Mouse (Mus musculus): ENCODE data around the gene Cdc42se2. TPM values are rescaled to one million over a fixed set of nuclear protein-coding genes. Genes with fewer than 3 reads are reported as not detected.
A peak's percentile ranks its signal among the peaks of the same experiment; 100 is the strongest.

Gene Cdc42se2
- 56.3 and 62.5 TPM in 2 replicates for polyA plus RNA-seq (2015; fragmentation: Nextera tagmentation; extraction: Ambion mirVana)

GRCm38 (mm10) chr11:54787488-54788474 is at the start of gene Cdc42se2:
Gene Cdc42se2, minus strand, starts transcription at chr11:54787675.
- Histone ChIP-seq H3K4me2 (replicated peaks; ENCODE audit: low read depth, low read length) (peak within 1 kb of the TSS; percentile 77), H3K36me3 (ENCODE audit: insufficient read depth, low read length) (no peaks in the 10 kb centered on the region), H3K27me3 (replicated peaks; ENCODE audit: insufficient read depth, low read length) (no peaks in the 10 kb centered on the region), H3K9ac (replicated peaks; ENCODE audit: low read depth) (peak within 1 kb of the TSS; percentile 88), H3K4me3 (ENCODE audit: low read depth, low read length) (peak within 1 kb of the TSS; percentile 91), H3K4me1 (ENCODE audit: insufficient read depth, low read depth, low read length) (peaks cover 6% of the 10 kb centered on the region; the same call in 1 of the 2 replicates), H3K27ac (ENCODE audit: low read length) (peak within 1 kb of the TSS; percentile 94), H3K9me3 (ENCODE audit: low read length) (no peaks in the 10 kb centered on the region)
- WGBS: 5% methylated on average over 43 of the region's 56 CpGs
- TF ChIP-seq CTCF (IDR thresholded peaks at IDR 0.05) (peak; percentile 38; the same call in 1 of the 2 replicates), EP300 (IDR thresholded peaks at IDR 0.05) (no peak)
- DNase-seq (ENCODE audit: low spot score) (peak; percentile 97), ATAC-seq (peak; percentile 99)

DNA sequence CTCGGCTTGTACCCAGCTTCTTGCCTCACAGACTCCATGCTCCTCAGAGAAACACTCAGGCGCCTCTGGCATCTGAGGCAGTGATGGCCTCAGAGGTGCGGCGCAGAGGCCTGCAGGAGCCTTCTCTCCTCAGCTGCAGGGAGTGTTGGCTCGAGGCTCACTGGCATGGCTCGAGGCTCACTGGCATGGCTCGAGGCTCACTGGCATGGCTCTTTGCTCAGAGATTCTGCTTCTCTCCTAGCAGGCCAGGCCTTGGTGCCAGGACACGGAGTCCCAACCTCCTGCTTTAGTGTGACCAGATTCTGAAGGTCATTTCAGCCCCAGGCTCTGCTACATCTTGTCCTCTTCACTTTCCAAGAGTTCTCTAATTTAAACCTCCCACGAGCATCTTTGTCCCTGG is 48.6 kb upstream of the Cdc42se2 start:
- no peaks in the 10 kb centered on the region for H3K36me3 ChIP-seq (ENCODE audit: insufficient read depth, low read length)
- H3K9me3 ChIP-seq (ENCODE audit: low read length): no peaks in the 10 kb centered on the region
- no peak for TF ChIP-seq CTCF (IDR thresholded peaks at IDR 0.05)
- TF ChIP-seq EP300 (IDR thresholded peaks at IDR 0.05): no peak
- ATAC-seq (no peak), DNase-seq (ENCODE audit: low spot score) (no peak)
- WGBS: 68% methylated on average over 9 of the region's 9 CpGs
- no peak overlapping the region for H3K4me2 ChIP-seq (replicated peaks; ENCODE audit: low read depth, low read length)
- no peaks in the 10 kb centered on the region for H3K4me1 ChIP-seq (ENCODE audit: insufficient read depth, low read depth, low read length)
- no peak overlapping the region for H3K27ac ChIP-seq (ENCODE audit: low read length)
- H3K9ac ChIP-seq (replicated peaks; ENCODE audit: low read depth): no peak overlapping the region
- no peaks in the 10 kb centered on the region for H3K27me3 ChIP-seq (replicated peaks; ENCODE audit: insufficient read depth, low read length)
- H3K4me3 ChIP-seq (ENCODE audit: low read depth, low read length): no peak overlapping the region

GRCm38 (mm10) chr11:54834596-54834995 is 47.1 kb upstream of the Cdc42se2 start:
- ATAC-seq (no peak), DNase-seq (ENCODE audit: low spot score) (no peak)
- no peaks in the 10 kb centered on the region for H3K27me3 ChIP-seq (replicated peaks; ENCODE audit: insufficient read depth, low read length)
- TF ChIP-seq CTCF (IDR thresholded peaks at IDR 0.05) (peak; percentile 48), EP300 (IDR thresholded peaks at IDR 0.05) (no peak)
- no peak overlapping the region for H3K27ac ChIP-seq (ENCODE audit: low read length)
- 62% methylated on average over 2 of the region's 2 CpGs for WGBS
- no peak overlapping the region for H3K4me2 ChIP-seq (replicated peaks; ENCODE audit: low read depth, low read length)
- no peak overlapping the region for H3K4me3 ChIP-seq (ENCODE audit: low read depth, low read length)
- no peaks in the 10 kb centered on the region for H3K4me1 ChIP-seq (ENCODE audit: insufficient read depth, low read depth, low read length)
- no peak overlapping the region for H3K9ac ChIP-seq (replicated peaks; ENCODE audit: low read depth)
- H3K36me3 ChIP-seq (ENCODE audit: insufficient read depth, low read length): no peaks in the 10 kb centered on the region
- no peaks in the 10 kb centered on the region for H3K9me3 ChIP-seq (ENCODE audit: low read length)

DNA sequence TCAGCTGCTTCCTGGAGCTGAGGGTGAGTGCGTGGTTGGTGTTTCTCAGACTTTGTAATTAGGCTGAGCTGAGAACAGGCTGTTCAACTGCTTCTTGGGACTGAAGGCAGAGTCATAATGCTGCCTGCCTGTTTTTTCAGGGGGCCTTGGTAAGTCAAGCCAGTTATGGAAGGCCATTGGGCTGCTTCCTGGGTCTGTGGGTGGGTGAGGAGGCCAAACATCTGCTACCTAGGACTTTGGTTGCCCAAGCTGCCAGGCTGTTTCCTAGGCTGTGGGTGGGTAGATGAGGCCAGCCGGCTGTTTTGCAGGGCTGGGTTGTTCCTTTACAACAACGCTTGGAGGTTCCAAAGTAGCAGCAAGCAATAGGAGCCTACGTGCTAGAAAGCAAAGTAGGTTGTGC is 46.4 kb upstream of the Cdc42se2 start:
- no peak overlapping the region for H3K9ac ChIP-seq (replicated peaks; ENCODE audit: low read depth)
- TF ChIP-seq EP300 (IDR thresholded peaks at IDR 0.05) (no peak), CTCF (IDR thresholded peaks at IDR 0.05) (no peak)
- no peak overlapping the region for H3K4me2 ChIP-seq (replicated peaks; ENCODE audit: low read depth, low read length)
- ATAC-seq (no peak), DNase-seq (ENCODE audit: low spot score) (no peak)
- no peaks in the 10 kb centered on the region for H3K27me3 ChIP-seq (replicated peaks; ENCODE audit: insufficient read depth, low read length)
- WGBS: 84% methylated on average over 4 of the region's 4 CpGs
- H3K27ac ChIP-seq (ENCODE audit: low read length): no peak overlapping the region
- no peaks in the 10 kb centered on the region for H3K4me1 ChIP-seq (ENCODE audit: insufficient read depth, low read depth, low read length)
- no peaks in the 10 kb centered on the region for H3K36me3 ChIP-seq (ENCODE audit: insufficient read depth, low read length)
- H3K4me3 ChIP-seq (ENCODE audit: low read depth, low read length): no peak overlapping the region
- no peaks in the 10 kb centered on the region for H3K9me3 ChIP-seq (ENCODE audit: low read length)

- WGBS: 91% methylated on average over 8 of the region's 8 CpGs
- Histone ChIP-seq H3K9me3 (ENCODE audit: low read length) (no peaks in the 10 kb centered on the region), H3K4me1 (ENCODE audit: insufficient read depth, low read depth, low read length) (no peaks in the 10 kb centered on the region), H3K4me2 (replicated peaks; ENCODE audit: low read depth, low read length) (no peak overlapping the region), H3K9ac (replicated peaks; ENCODE audit: low read depth) (no peak overlapping the region), H3K36me3 (ENCODE audit: insufficient read depth, low read length) (no peaks in the 10 kb centered on the region), H3K4me3 (ENCODE audit: low read depth, low read length) (no peak overlapping the region), H3K27ac (ENCODE audit: low read length) (no peak overlapping the region), H3K27me3 (replicated peaks; ENCODE audit: insufficient read depth, low read length) (no peaks in the 10 kb centered on the region)
- DNase-seq (ENCODE audit: low spot score): no peak
- no peak for ATAC-seq
- TF ChIP-seq CTCF (IDR thresholded peaks at IDR 0.05) (no peak), EP300 (IDR thresholded peaks at IDR 0.05) (no peak)
Observed at GRCm38 (mm10) chr11:54826819-54827218, 39.3 kb upstream of the Cdc42se2 start.

DNA sequence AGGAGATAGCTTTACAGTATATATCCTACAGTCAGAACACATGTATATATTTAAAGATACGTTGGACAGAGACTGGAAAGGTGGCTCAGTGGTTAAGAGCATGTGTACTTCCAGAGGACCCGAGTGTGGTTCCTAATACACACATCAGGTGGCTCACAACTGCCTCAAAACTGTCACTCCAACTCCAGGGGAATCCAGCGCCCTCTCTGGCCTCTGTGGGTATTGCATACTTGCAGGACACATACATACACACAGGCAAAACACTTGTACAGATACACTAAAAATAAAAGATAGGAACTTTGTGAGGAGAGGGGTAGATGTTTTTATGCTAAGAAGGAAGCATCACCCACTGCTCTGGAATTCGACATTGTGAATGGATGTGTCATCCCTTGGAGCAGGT is 38.3 kb upstream of the Cdc42se2 start:
- Histone ChIP-seq H3K36me3 (ENCODE audit: insufficient read depth, low read length) (no peaks in the 10 kb centered on the region), H3K27me3 (replicated peaks; ENCODE audit: insufficient read depth, low read length) (no peaks in the 10 kb centered on the region), H3K9me3 (ENCODE audit: low read length) (no peaks in the 10 kb centered on the region), H3K27ac (ENCODE audit: low read length) (no peak overlapping the region), H3K4me2 (replicated peaks; ENCODE audit: low read depth, low read length) (no peak overlapping the region), H3K9ac (replicated peaks; ENCODE audit: low read depth) (no peak overlapping the region), H3K4me3 (ENCODE audit: low read depth, low read length) (no peak overlapping the region), H3K4me1 (ENCODE audit: insufficient read depth, low read depth, low read length) (no peaks in the 10 kb centered on the region)
- no peak for TF ChIP-seq EP300 (IDR thresholded peaks at IDR 0.05)
- TF ChIP-seq CTCF (IDR thresholded peaks at IDR 0.05): no peak
- no peak for ATAC-seq
- 82% methylated on average over 4 of the region's 4 CpGs for WGBS
- DNase-seq (ENCODE audit: low spot score): no peak
